Mouse (Mus musculus) kidney, adult 8-10 months (tissue): ENCODE data around the gene Aoah.
A peak's percentile ranks its signal among the peaks of the same experiment; 100 is the strongest.

ENCODE experiments used
- DNase-seq, 2 experiments: peaks; one replicate each; pipeline ENCODE4 v3.0.0; 2022

Gene Aoah

DNA sequence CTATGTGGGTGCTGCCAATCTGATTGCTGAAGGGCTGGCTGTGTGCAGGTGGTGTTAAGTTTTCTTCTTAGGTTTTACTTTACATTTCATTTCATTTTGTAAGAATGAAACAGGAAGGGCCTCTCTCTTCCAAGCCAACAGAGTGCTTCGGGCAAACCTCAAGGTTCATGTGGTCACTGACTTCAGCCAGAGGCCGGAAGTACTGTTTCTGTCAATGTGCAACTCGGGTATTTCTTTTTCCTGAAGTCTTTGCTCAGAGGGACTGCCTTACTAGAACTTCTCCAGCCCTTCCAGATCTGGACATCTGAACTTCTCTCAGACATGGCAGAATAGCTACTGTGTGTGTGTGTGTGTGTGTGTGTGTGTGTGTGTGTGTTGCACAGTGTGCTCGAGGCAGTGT, at the start of gene Aoah:
Gene Aoah, plus strand, starts transcription at position 213 of the 400 bp plus-strand sequence.
- peak; percentile 64 to 69 for DNase-seq

- DNase-seq: no peak
Measured at GRCm38 (mm10) chr13:20754843-20755242, 39.1 kb upstream of the Aoah start.

GRCm38 (mm10) chr13:20783648-20784047, 10.3 kb upstream of the Aoah start:
- DNase-seq: peak; percentile 19 to 39

DNA sequence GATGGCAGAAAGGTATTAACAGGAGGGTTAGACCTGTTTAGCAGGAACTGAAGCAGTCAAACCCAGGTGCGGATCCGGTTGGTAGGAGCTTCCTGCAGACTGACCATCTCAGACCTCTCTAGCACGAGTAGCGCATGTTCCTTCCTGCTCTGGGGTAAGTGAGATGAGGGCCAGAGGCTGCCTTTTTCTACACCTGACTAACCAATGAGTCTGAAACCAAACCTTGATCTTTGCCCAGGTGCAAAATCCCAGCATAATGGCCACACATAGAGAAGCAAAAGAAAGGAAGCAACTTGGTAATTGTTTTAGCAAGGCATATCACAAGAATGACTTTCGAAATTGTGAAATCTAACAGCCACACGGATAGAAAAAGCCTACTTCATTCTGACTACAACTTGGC, 9.9 kb upstream of the Aoah start:
- DNase-seq: peak; percentile 57 to 63

- DNase-seq: no peak
Measured at GRCm38 (mm10) chr13:20785960-20786359, 8.0 kb upstream of the Aoah start.

- peak; percentile 72 to 80 for DNase-seq
Measured at GRCm38 (mm10) chr13:20786825-20787245, 7.1 kb upstream of the Aoah start.

- DNase-seq: no peak
Measured at GRCm38 (mm10) chr13:20787952-20788351, 6.0 kb upstream of the Aoah start.

DNA sequence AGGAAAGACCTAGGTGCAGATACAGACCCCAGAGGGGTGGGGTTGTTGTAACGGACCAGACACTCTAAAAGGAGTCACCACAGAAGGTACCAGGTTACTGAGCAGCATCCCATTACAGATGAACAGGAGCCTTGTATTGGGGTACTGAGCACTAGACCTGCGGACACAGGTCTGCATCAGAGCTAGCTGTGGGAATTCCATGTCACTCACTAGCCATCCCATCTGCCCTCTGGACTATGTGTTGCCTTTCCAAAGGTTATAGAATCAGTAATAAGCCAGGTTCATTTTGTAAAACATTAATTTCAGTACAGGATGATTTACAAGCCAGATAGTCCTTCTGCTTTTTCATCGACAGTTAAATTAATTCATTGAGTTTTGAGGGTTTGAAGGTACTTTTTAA, 2.7 kb downstream of the Aoah start:
- DNase-seq: peak; percentile 58 to 71

GRCm38 (mm10) chr13:20798536-20798935, 4.6 kb downstream of the Aoah start:
- DNase-seq: peak in 1 of 2 experiments; percentile 33

- DNase-seq: no peak
Measured at GRCm38 (mm10) chr13:20799772-20800171, 5.9 kb downstream of the Aoah start.

DNA sequence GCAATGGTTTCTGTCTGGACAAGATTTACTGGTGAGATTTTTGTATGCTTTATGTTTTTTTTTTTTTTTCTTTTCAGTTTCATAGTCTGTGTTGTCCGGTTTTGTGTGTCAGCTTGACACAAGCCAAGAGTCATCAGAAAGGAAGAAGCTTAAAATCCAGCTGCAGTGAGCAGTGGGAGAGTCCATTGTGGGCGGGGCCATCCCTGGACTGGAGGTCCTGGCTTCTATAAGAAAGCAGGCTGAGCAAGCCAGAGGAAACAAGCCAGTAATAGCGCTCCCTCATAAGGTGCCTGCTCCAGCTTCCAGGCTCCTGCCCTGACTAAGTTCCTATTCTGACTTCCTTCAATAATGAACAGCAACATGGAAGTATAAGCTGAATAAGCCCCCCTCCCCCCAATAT, 6.7 kb downstream of the Aoah start:
- DNase-seq: no peak

DNA sequence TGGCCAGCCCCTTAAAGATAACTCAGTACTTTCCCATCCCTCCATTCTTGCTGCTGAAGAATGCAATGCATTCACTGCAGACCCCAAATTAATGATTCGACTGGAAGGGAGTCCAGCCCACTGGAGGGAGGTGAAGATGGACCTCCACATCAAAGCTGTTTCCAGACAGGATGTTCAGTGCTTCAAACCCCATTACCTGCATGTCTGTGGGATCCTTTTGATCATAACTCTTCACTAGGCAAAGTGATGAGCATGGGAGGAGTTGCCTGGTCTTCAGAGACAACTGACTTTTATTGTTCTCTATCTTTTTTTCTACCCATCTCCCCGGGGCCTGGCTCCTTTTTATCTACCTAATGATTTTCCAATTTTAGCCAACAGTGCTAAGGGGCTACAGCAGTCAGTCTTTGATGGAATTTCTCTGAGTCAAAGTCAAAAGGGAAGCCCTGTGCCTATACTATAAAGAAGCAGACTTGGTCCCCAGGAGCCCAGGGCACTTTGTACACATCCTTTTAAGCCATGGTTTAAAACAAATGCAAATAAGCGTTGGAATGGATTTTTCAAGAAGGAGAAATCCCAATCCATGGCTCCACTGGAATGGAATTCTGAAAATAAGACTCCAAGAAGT, 18.0 kb downstream of the Aoah start:
- DNase-seq: no peak

DNA sequence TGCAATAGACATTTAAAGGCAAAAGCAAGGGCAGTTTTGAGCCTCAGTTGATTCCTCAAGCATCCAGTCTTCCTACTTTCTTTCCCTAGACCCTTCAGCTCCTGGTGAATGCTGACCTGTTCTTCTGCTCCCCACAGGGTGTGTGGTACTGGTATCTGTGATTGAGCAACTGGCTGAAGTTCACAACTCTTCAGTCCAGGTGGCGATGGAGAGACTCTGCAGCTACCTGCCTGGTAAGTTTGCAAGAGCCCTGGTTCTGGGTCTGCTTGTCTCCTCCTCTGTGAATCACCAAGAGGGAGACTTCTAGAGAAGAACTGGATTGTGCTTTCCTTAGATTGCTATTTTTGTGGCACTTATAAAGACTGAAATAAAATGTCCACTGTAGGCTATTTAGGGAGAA, 22.5 kb downstream of the Aoah start:
- DNase-seq: no peak

DNA sequence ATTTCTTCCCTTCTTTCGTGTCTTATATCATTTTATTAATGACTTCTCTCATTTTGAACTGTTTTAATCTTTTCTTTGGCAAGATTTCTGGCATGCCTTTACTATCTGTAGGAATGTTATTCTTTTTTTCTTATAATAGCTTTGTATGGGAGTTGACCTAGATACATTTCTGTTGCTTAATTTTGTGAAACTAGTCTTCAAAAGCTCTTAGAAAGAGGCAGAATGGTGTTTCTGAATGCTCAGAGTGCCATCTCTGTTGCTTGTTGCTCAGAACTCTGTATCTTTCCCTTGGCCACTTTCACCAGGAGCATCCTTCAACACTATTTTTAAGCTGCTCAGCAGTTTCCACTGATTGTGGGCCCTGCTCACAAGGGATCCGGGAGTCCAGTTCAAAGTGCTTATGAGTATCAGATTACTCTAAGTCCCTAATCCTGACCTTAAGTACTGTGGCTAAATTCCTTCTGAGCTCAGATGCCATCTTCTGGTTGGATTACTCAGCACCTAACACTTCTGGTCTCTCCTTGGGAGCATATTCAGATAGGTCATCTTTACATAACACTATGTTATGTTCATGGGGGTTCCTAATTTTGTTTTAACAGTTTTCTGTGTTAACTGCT, 26.9 kb downstream of the Aoah start:
- peak; percentile 35 to 54 for DNase-seq

- peak; percentile 55 to 58 for DNase-seq
Measured at GRCm38 (mm10) chr13:20828728-20829127, 34.8 kb downstream of the Aoah start.

- DNase-seq: peak; percentile 26 to 55
Measured at GRCm38 (mm10) chr13:20829181-20829900, 35.4 kb downstream of the Aoah start.

- DNase-seq: no peak
Measured at GRCm38 (mm10) chr13:20855893-20856292, 62.0 kb downstream of the Aoah start.

DNA sequence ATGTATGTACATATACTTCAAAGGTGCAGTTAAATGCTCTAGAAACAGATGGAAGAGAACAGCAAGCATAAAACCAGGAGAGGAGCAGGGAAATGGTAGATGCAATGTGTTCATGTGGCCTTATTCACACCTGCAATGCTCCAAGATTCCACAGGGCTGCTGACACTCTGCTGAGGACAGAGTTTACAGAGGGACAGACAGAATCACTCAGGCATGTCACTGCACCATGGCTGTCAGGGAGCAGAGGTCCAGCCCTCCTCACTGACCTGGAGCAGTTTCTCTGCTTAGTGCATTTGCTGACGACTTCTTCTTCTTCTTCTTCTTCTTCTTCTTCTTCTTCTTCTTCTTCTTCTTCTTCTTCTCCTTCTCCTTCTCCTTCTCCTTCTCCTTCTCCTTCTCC, 105.5 kb downstream of the Aoah start:
- DNase-seq: peak; percentile 50 to 51

DNA sequence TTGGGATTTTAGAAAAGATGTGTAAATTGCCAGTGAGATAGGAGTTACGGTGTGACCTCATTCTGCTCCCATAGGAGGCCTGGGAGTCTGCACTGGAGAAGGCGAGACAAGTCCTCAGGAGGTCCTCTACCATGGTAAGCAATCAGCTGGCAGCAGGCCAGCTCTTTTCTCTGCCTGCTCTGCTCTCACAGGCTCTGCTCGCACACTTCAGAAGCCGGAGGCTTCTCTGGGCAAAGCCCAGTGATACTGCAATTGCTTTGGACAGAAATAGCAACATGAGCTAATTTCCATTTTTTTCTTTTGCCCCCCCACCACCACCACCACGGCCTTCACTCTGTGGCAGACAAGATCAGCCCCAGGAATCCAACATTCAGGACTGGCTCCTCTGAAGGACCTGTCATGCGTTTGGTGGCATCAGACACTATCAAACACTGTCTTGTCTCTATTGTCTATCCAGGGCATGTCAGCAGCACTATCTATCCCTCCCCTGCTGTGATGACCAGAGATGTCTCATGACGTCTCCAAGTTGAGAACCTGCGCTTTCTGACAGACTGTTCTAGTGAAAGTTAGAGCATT, 106.6 kb downstream of the Aoah start:
- DNase-seq: peak; percentile 7 to 53

DNA sequence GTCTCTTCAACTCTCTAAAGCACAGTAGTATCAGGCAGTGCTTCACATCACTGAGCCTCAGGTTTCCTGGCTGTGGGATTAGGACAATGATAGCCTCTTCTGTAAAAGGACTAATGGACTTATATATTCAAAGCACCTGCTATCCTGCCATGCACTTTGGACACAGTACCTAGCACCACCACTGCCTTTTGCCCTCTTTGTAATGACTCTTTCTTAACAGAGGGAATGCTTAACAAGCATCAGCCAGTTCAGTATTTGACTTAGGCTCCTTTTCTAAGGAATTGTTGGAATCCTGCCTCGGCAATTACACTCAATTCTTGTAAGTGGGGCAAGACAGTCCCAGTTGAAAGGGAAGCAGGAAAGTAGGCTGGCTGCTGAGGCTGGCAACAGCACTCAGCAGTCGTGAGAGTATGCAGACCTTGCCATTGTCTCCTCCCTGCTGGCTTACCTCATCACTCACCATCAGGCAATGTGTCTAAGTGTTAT, 107.1 kb downstream of the Aoah start:
- peak; percentile 44 to 66 for DNase-seq

- no peak for DNase-seq
Measured at GRCm38 (mm10) chr13:20901634-20902135, 107.8 kb downstream of the Aoah start.

GRCm38 (mm10) chr13:20904118-20904517, 110.2 kb downstream of the Aoah start:
- no peak for DNase-seq

DNA sequence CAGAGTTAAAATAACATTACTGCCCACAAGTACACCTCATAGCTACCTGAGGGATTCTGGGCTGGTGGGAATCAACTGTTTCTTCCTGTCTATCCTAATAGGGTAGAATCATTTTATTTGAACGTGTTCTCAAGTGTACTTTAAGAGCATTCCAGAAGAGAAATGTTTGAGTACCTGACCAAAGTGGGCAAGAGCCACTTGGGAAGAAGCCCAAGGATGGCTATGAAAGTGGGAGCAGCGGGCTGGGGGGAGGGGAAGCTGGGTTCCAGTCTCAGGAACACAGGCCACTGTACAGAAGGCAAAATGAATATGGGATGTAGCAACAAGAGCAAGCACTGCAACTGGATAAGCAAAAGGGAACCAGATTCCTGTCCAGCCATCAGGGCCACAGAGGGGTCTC, 111.3 kb downstream of the Aoah start:
- DNase-seq: no peak
